Mouse (Mus musculus) cerebellum, adult 11 months (tissue): ENCODE results near the gene 3100002H09Rik.
A peak's percentile ranks its signal among the peaks of the same experiment; 100 is the strongest.

Source experiments
- DNase-seq: peaks from one replicate; pipeline ENCODE4 v3.0.0; 2022

The 3100002H09Rik gene

GRCm38 (mm10) chr4:124610703-124611102 lies at the start of gene 3100002H09Rik:
3100002H09Rik (minus strand) TSS chr4:124610803.
- no peak for DNase-seq

- no peak for DNase-seq
These were observed 48.9 kb upstream of the 3100002H09Rik start for GRCm38 (mm10) chr4:124659251-124660217.

DNA sequence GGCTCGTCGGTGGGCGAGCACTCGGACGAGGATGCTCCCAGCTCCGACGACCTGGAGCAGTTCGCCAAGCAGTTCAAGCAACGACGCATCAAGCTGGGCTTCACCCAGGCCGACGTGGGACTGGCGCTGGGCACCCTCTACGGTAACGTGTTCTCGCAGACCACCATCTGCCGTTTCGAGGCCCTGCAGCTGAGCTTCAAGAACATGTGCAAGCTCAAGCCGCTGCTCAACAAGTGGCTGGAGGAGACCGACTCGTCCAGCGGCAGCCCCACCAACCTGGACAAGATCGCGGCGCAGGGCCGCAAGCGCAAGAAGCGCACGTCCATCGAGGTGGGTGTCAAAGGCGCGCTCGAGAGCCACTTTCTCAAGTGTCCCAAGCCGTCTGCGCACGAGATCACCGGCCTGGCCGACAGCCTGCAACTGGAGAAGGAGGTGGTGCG lies 47.8 kb upstream of the 3100002H09Rik start:
- DNase-seq, result peak; percentile 12

GRCm38 (mm10) chr4:124657781-124658180 lies 47.2 kb upstream of the 3100002H09Rik start:
- DNase-seq, result peak; percentile 10

DNA sequence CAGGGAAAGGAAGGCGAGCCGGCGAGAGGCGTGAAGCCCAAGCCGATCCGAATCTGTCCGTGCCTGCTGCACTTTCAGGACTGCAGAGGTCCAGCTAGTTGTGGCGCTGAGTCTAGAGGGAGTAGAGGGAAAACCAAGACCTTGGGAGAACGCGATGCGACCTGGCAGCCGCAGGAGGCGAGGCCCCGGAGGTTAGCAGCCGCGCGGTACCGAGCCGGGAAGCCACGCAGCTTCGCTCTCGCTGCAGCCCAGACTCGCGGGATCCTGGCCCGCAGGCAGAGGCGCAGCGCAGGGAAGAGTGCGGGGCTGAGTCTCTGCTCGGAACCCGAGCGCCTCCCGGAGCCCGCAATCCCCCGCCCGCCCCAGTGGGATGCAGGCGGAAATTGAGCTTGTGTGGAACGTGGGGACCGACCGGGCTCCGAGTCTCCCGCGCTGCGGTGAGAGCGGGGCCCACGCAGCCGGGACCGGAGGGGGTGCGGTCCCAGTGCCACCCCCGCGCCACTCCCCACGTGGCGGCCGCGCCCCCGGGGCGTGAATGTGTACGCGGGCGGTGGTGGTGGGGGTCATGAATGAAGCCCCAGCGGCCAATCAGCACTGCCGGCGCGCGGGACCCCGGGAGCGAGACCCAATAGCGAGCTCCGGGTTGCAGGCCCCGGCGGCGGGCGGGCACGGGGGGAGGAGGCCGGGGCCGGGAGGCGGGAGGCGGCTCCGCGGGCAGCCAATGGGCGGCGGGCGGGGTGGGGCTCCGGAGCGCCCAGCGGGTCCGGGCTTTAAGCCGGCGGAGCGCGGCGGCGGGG lies 46.4 kb upstream of the 3100002H09Rik start:
- DNase-seq, result peak; percentile 41

GRCm38 (mm10) chr4:124656518-124656853 lies 45.9 kb upstream of the 3100002H09Rik start, which contains the start of gene Pou3f1:
Pou3f1 (plus strand) TSS chr4:124656807.
- no peak for DNase-seq

DNA sequence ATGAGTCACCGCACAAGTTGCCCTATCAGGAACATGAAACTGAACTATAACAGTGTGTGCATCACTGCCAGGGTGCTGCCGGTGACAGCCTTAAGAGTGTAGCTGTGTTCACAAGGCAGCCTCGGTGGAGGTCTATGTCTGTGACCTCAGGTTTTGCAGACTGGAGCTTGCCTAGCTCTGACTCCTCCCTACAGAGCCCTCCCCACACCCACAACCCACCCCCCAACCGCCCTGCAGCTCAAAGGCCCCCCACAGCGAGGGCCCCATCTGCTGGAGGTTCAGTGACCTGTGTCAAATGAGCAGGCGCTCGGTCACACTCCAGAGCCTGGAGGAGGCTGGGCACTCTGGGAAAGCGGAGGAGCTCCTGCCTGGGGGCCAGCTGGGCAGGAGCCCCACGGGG lies 42.3 kb upstream of the 3100002H09Rik start:
- DNase-seq, result no peak

GRCm38 (mm10) chr4:124647909-124648308 lies 37.3 kb upstream of the 3100002H09Rik start:
- no peak for DNase-seq

DNA sequence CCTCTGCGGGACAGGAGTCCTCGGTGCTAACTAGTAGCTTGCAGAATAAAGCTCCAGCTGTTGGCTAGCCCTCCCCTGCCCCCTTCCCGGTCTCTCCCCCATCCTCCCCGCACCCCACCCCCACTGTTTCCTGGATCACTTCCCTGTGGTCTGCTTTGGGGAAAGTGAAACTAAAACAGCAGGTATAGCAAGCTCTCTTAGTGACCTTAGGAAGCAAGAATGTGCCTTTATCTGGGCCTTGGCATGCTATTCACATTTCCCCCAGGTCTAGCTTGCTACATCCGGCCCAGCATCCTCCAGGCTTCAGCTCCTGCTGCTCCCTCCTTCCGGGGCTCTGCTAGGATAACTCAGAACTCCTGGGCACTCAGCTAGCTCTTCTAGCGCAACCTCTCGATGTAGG lies 36.0 kb upstream of the 3100002H09Rik start:
- no peak for DNase-seq

- DNase-seq, result no peak
These were observed 34.4 kb upstream of the 3100002H09Rik start for GRCm38 (mm10) chr4:124644974-124645433.

DNA sequence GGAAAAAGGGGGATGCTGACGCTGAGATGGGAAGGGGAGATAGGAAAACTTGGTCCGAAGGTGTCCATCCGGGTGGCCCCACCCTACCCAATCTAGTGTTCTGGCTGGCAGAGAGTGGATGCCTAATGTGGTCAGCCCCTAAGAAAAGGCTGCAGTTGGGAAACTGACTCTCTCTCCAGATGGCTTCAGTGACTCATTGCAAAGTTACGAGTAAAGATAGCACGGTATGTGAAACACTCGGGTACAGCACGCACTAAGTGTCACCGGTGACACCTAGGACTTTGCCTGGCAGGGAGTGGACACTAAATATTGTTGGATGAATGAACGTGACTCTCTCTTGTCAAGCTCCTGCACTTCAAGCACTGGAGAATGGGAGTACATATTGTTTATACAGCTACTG lies 33.3 kb upstream of the 3100002H09Rik start:
- DNase-seq, result no peak

DNA sequence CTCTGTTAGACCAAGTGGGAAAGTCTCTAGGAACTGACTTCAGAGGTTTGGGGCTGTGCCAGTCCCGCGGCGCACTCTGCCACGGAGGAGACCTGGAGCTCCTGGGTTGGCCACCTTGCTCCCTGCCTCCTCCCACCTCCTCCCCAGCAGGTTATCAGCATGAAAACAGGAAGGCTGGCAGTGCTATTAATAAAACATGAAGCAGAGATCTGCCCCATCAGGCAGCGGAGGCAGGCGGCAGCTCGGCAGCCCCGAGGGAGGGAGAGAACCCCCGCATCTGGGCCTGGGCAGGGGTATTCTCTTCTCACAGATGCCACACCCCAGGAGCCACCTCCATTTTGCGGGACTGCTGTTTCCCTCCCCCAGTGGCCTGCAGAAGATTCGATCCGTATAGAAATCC lies 29.1 kb upstream of the 3100002H09Rik start:
- DNase-seq, result no peak

DNA sequence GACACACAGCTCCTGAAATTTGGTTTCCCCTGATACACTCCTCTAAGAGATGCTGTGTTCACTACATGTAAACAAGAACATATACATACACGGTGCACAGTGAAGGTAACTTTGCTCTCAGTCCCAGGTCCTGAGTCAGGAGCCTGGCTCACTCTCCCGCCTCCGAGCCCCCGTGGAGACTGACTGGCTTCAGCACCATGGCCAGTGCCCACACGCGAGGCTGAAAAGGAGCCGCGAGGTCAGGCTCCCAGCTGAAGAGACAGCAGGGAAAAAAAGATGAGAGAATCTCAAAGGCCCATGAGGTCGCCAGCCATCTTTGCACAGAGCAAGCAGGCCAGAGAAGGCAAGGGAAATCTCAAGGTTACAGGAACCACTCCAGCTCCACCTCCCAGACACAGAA lies 22.7 kb upstream of the 3100002H09Rik start:
- DNase-seq, result no peak

DNA sequence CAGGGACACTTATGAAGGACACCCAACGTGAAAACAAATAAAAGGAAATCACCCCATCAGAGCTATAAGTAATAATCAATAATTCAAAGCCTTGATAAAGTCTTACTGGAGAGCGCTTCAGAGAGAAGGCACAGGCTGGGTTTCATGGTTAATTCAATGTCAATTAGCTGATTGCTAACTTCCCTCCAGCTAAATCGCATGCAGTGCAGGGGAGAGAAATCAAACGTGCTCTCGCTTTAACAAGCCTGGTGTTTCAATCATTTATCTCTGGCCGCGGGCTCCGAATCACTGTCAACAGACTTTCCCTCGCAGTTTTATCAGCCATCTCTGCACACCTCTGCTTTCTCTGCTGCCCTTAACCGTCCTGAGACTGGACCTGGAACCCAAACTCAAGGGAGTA lies 22.3 kb upstream of the 3100002H09Rik start:
- DNase-seq, result no peak

GRCm38 (mm10) chr4:124631456-124631855 lies 20.9 kb upstream of the 3100002H09Rik start:
- no peak for DNase-seq

GRCm38 (mm10) chr4:124626836-124627235 lies 16.2 kb upstream of the 3100002H09Rik start:
- no peak for DNase-seq

DNA sequence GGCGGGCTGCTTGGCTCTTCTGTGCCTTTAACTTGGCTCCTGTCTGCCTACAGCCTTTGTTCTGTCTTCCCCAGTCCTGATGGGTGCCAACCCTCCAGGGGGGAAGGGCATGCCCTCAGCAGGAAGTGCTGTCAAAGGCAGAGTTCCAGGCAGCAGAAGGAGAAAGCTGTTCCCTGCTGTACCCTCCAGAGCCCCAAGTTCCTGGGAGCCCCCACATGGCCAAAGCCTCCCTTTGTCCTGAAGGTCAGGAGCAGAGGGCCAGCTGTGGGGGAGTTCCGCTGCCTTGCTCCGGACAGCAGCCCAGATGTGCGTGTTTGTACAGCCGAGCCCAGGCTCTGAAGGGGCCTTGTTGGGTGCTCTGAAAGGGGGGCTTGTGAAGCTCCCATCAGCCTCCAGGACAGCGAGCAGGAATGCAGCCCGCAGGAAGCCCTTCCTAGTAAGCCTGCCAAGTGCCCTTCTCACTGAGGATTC lies 13.5 kb upstream of the 3100002H09Rik start:
- peak; percentile 3 for DNase-seq

DNA sequence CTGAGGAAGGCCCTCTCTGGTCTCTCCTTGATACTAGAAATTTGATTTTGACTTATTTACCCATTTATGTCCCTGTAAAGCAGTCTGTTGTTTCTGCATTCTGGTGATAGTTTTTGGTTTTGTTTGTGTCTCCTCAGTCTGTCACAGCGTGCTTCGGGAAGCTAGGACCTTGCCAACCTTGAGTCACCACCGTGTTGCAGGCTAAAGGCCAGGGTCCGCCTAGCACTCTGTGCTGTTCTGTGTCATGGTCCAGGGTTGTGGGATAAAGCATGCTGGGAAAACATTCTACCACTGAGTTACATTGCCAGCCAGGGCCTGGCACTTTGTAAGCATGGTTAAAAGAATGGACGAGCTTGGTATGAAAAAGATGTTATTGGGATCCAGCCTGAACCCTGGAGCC lies 12.0 kb upstream of the 3100002H09Rik start:
- DNase-seq, result no peak

DNA sequence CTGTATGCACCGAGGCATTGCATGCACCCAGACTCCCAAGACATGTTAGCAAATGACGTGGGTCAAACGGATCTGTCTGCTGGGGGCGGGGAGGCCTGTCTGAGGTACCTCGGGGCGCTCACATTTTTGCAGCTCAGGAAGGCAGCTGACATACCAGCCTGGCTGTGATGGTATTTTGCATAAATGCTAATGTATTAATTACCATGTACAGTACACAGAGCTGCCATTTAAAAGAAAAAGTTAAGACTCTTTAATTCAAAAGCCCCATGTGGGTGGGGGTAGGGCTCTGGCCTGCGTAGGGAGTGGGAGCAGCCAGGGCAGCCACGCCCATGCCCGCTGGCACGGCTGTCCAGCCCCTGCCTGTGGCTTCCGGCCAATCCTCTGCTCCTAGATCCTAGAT lies 10.8 kb upstream of the 3100002H09Rik start:
- DNase-seq, result no peak

GRCm38 (mm10) chr4:124618599-124618998 lies 8.0 kb upstream of the 3100002H09Rik start:
- no peak for DNase-seq

GRCm38 (mm10) chr4:124616636-124617035 lies 6.0 kb upstream of the 3100002H09Rik start:
- no peak for DNase-seq

DNA sequence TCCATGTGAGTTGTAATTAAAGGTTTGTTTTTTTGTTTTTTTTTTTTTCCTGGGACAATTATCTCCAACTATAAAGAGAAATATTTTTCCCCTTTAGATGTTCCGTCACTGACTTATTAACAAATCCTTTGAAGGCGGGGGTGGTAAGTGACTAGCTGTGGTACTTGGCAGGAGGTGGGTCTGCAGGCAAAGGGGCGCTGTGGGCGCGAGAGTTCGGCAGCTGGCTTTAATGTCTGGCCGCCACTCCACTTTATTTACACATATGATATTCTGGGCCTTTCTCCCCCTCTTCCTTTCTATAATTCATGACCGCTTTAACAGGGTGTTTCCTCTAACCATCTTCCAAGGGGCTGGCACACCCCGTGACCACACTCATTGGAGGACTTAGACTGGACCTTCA lies 5.4 kb upstream of the 3100002H09Rik start:
- no peak for DNase-seq

- no peak for DNase-seq
These were observed 4.9 kb upstream of the 3100002H09Rik start for GRCm38 (mm10) chr4:124615406-124615960.
